Mouse (Mus musculus) left cerebral cortex, postnatal 4 days (tissue): ENCODE results near the gene Gm10447. TPM values are rescaled to one million over a fixed set of nuclear protein-coding genes. Genes with fewer than 3 reads are reported as not detected.

Experiments used
- DNase-seq: peaks from one replicate; pipeline ENCODE4 v3.0.0-alpha.2; 2022
- intact Hi-C: fragments of 180-260 bp; cut with DNase I; formaldehyde crosslinking; loops from one replicate; pipeline ENCODE4 v1.15.1; 2025
- total RNA-seq, 2 experiments: library from RNA; stranded (reverse); gene quantifications; 2 replicates each; pipeline ENCODE4 v1.2.3; 2021

The Gm10447 gene
- total RNA-seq, 2 experiments from 2014 or later, result not detected

- intact Hi-C loops, result no loop called here
- DNase-seq, result no peak
Measured at GRCm38 (mm10) chr11:53479171-53479782, 22.4 kb upstream of the Gm10447 start.

GRCm38 (mm10) chr11:53478383-53479170 is 21.7 kb upstream of the Gm10447 start:
- DNase-seq, result no peak
- intact Hi-C loops, result no loop called here

- intact Hi-C loops, result no loop called here
- no peak for DNase-seq
Measured at GRCm38 (mm10) chr11:53477833-53478232, 20.9 kb upstream of the Gm10447 start.

DNA sequence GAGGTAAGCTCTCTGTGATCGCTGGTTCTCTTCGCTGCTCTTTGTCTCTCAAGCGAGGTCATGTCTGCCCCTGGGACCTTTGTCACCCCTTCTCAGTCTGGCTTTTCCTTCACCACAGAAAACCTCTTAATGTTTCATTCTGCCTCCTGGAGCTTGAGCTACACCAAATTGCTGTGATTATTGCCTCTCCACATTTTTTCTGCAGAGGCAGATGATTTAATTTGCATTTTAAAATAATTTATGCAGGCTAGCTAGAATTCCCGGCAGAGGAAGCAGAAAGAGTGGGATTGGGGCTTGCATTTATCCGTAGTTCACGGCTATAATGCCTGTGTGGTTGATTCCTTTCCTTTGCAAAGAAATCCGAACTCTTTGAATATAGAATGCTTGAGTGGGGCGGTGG is 18.7 kb upstream of the Gm10447 start:
- intact Hi-C loops, result no loop called here
- DNase-seq, result no peak

- DNase-seq, result no peak
- intact Hi-C loops, result loop anchor here (5.0 kb wide), 1 partner anchor 115 kb away; no protein-coding TSS in a partner anchor
Measured at GRCm38 (mm10) chr11:53472709-53473108, 15.8 kb upstream of the Gm10447 start.

DNA sequence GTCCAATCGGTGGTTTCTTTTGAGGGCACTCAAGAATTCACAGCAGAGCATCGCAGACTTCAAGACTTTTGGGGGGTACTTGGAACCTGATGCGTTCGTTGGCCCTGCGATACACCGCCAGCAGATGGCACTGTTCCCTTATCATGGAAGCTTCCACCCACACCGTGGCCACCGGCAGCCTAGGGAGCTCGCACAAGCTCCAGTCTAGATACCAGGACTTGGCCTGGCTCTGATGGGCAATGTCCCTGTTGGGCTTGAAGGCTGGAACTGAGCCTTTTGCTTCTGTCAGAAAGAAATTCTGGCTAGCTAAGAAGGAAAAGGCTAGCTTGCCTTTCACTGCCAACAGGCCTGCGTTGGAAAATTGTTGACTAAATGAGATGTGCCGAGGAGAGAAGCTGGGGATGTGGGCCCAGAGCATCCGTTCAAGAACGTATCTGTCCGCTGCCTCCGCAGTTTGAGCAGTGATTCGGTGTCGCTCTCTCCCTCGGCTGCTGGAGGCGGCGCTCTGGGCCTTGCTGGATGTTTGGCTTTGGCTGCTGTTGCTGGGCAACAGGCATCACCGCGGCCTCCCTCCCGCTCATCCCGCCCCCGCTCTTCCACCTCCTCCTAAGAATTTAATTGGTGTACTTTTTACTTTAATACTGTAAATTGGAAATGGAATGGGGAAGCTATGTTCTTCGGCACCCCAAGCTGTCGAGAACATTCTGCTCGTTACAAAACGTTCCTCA is 13.2 kb upstream of the Gm10447 start, which contains the start of gene Gm9837:
TSS of gene Gm9837 (minus strand) at position 512 of the 728 bp plus-strand sequence.
- intact Hi-C loops, result loop anchor here (5.0 kb wide), 2 partner anchors 97 to 117 kb away; partner anchors contain the start of gene Kif3a
- peak; percentile 95 for DNase-seq

DNA sequence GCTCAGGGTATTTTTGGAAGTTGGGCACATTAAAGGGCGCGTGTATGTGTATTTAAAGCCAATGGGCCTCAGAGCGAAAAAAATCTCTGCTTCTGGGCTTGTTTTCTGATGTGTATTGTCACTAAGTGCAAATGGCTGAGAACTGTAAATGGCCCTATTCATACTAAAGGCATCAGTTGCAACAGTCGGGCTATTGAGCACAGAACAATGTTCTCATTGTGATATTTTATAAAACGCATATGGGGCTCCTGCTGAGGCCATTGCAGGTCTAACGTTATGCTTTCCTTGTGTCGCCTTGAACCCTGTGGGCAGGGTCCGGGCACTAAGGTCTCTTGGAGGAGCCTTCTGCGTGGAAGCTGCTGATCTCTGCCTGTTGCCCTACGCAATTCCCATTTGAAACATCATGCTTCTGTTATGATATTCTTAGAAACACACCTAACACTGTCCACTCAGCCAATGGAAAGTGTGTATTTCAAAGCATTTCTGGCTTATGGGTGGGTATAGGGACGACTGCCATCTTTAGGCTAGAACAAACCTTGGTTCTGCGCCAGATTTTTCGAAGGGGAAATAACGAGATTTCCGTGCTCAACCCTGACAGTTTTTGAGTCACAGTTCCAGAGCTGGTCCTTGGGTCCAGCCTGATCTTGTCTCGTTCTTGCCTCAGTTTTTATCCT is 12.5 kb upstream of the Gm10447 start:
- DNase-seq, result no peak
- intact Hi-C loops, result loop anchor here (5.0 kb wide), 1 partner anchor 98 kb away; the partner anchor contains the start of gene Kif3a

GRCm38 (mm10) chr11:53466231-53466971 is 9.5 kb upstream of the Gm10447 start:
- intact Hi-C loops, result loop anchor here (5.0 kb wide), 1 partner anchor 101 kb away; the partner anchor contains the start of gene Kif3a
- DNase-seq, result peak; percentile 85

DNA sequence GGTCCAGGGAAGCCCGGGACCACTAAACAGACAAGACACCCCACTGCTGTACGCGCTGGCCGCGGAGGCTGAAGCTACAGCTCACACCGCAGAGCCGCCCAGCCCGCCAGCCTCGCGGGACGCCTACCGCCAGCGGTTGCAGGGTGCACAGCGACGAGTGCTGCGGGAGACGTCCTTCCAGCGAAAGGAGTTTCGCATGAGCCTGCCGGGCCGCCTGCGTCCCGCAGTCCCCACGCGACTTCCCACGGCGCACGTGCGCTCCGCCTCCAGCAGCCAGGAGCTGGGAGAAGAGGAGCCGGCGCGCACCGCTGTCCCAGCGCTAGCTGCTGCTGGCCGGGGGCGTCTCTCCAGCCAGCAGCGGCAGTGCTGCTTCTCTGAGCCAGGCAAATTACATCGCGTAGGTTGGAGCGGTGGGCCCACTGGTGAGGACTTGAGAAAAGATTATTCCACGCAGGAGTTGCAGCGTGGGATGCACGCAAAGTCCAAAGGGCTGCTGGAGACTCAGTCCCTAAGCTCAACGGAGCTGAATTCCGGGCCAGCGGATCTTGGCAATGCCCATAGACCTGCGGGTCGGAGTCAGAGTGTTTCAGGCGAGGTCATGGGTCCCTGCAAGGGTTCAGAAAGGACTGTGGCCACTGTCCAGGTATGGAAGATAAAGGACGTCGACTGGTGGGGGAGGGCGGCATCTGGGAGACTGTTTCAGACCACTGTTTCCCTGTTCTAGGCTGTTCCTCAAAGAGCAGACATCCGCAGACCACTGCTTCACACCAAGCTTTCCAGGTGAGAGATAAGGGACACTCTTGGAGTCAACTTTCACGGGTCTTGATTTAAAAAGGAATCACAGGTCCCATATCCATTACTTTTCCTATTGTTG is 6.9 kb upstream of the Gm10447 start:
- intact Hi-C loops, result no loop called here
- no peak for DNase-seq

DNA sequence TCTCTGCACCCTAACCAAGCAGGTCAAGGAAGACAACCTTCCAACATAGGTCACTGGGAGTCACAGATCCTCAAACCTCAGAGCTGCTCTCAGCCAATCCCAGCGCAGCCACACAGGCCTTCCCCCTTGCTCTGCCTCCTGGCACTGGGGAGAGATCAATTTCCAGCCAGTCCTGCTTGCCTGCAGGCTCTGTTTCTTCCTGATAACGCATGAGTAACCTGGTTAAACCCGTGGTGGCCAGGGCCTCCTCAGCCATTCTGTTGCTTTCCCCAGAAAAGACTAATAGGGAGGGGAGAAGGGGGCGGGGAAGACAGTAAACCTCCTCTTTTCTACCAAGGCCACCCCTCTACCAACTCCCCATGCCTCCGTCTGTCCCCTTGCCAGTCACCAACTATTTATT is 4.8 kb upstream of the Gm10447 start:
- no peak for DNase-seq
- intact Hi-C loops, result no loop called here

DNA sequence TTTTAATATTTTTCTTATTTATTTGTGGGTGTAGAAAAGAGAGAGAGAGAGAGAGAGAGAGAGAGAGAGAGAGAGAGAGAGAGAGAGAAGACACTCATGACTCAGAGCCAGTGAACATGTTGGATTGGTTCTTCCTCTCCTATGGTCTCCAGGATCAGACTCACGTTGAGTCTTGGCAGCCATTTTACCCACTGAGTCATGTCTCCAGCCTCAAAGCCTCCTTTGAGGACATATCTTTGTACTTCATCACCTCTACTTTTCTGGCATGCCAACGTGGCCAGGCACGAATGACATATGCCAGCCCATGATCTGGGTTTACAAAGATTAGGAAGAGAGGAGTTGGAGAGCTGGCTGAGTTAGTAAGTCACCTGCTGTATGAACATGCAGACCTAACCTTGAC is 3.3 kb upstream of the Gm10447 start:
- intact Hi-C loops, result no loop called here
- DNase-seq, result no peak

GRCm38 (mm10) chr11:53458996-53459395 is 2.1 kb upstream of the Gm10447 start:
- DNase-seq, result no peak
- intact Hi-C loops, result no loop called here

- DNase-seq, result no peak
- intact Hi-C loops, result no loop called here
Measured at GRCm38 (mm10) chr11:53457372-53457954, 553 bp upstream of the Gm10447 start.

- intact Hi-C loops, result no loop called here
- no peak for DNase-seq
Measured at GRCm38 (mm10) chr11:53453031-53453430, 3.9 kb downstream of the Gm10447 start.

DNA sequence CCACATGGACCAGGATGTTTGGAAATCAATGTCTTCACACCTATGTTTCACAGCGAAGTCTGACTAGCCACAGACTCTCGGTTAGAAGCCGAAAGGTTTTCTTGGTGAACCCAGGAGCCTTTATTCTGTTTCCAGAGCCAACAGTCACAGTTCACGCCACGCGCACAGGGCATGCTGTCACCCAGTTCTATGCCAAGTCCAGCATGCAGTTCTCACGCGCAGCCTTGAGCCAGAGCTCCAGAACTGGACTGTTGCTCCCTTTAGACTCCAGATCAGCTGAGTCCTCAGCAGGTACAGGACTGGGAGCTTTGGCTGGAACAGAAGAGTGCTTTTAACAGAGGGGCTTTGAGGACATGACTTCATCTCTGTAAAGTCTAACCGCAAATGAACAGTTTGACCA is 4.5 kb downstream of the Gm10447 start:
- DNase-seq, result no peak
- intact Hi-C loops, result no loop called here

GRCm38 (mm10) chr11:53451361-53451760 is 5.5 kb downstream of the Gm10447 start:
- intact Hi-C loops, result no loop called here
- DNase-seq, result no peak

GRCm38 (mm10) chr11:53450070-53450705 is 6.7 kb downstream of the Gm10447 start:
- no peak for DNase-seq
- intact Hi-C loops, result no loop called here

DNA sequence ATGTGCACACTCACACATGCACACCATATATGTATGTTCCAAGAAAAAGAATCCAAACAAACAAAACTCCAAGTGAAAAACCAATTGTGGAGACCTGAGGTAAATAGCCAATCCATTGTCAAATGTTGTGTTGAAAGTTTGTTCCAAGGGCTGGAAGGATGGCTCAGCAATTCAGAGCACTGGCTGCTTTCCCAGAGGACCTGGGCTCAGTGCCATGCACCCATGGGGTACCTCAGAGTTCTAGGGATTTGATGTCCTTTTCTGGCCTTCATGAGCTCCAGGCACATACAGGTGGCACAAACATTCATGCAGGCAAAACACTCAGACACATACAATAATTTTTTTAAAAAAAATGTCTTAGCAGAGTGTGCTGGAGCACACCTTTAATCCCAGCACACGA is 8.4 kb downstream of the Gm10447 start:
- intact Hi-C loops, result no loop called here
- DNase-seq, result peak; percentile 68
